Mouse (Mus musculus) forebrain, embryonic 16.5 days (tissue): ENCODE data around the gene Krt39. TPM values are rescaled to one million over a fixed set of nuclear protein-coding genes. Genes with fewer than 3 reads are reported as not detected.

Experiments used
- polyA plus RNA-seq: library from polyadenylated mRNA; unstranded; fragments of >200 nt; fragmentation: Nextera tagmentation; extraction: Ambion mirVana; gene quantifications from 2 replicates; pipeline ENCODE4 v1.2.1, GENCODE M21; 2015

Gene Krt39
- polyA plus RNA-seq, 1 experiment from 2014 or later = not detected

Other genes starting within 250 kb of the Krt39 start
- gene Krt24, start 236.1 kb downstream of the Krt39 start, polyA plus RNA-seq = 0.18 TPM in 1 of 2 replicates, not detected in the other
- gene Krt25, start 198.4 kb downstream of the Krt39 start, polyA plus RNA-seq = not detected in 2 replicates
- 0.08 TPM in 1 of 2 replicates, not detected in the other for gene Krt26, start 183.4 kb downstream of the Krt39 start, polyA plus RNA-seq
- gene Krt27, start 170.2 kb downstream of the Krt39 start, polyA plus RNA-seq = not detected in 2 replicates
- gene Krt28, start 146.4 kb downstream of the Krt39 start, polyA plus RNA-seq = not detected in 2 replicates
- 24.1 and 25.3 TPM in 2 replicates for gene Krt10, start 132.0 kb downstream of the Krt39 start, polyA plus RNA-seq
- gene Krt12, start 99.1 kb downstream of the Krt39 start, polyA plus RNA-seq = 0.18 and 0.24 TPM in 2 replicates
- not detected in 2 replicates for gene Krt20, start 83.2 kb downstream of the Krt39 start, polyA plus RNA-seq
- gene Krt23, start 28.2 kb downstream of the Krt39 start, polyA plus RNA-seq = 0.15 TPM in 1 of 2 replicates, not detected in the other
- gene Krt40, start 21.8 kb upstream of the Krt39 start, polyA plus RNA-seq = not detected in 2 replicates
- gene Krtap3-3, start 29.5 kb upstream of the Krt39 start, polyA plus RNA-seq = not detected in 2 replicates
- not detected in 2 replicates for gene Krtap3-2, start 35.5 kb upstream of the Krt39 start, polyA plus RNA-seq
- not detected in 2 replicates for gene Gm11939, start 38.1 kb upstream of the Krt39 start, polyA plus RNA-seq
- not detected in 2 replicates for gene Krtap3-1, start 45.3 kb upstream of the Krt39 start, polyA plus RNA-seq
- not detected in 2 replicates for gene Krtap1-5, start 59.7 kb upstream of the Krt39 start, polyA plus RNA-seq
- gene Krtap1-4, start 62.3 kb upstream of the Krt39 start, polyA plus RNA-seq = not detected in 2 replicates
- gene Krtap1-3, start 70.0 kb upstream of the Krt39 start, polyA plus RNA-seq = not detected in 2 replicates
- gene Krtap9-3, start 76.8 kb upstream of the Krt39 start, polyA plus RNA-seq = not detected in 2 replicates
- not detected in 2 replicates for gene Gm11938, start 82.0 kb upstream of the Krt39 start, polyA plus RNA-seq
- not detected in 2 replicates for gene Gm11937, start 88.9 kb upstream of the Krt39 start, polyA plus RNA-seq
- not detected in 2 replicates for gene Krtap2-4, start 93.5 kb upstream of the Krt39 start, polyA plus RNA-seq
- gene Gm11562, start 99.1 kb upstream of the Krt39 start, polyA plus RNA-seq = not detected in 2 replicates
- not detected in 2 replicates for gene Krtap4-1, start 106.9 kb upstream of the Krt39 start, polyA plus RNA-seq
- not detected in 2 replicates for gene Krtap4-2, start 113.7 kb upstream of the Krt39 start, polyA plus RNA-seq
- not detected in 2 replicates for gene Krtap4-7, start 122.8 kb upstream of the Krt39 start, polyA plus RNA-seq
- not detected in 2 replicates for gene Gm11555, start 128.9 kb upstream of the Krt39 start, polyA plus RNA-seq
- gene Gm11563, start 137.6 kb upstream of the Krt39 start, polyA plus RNA-seq = not detected in 2 replicates
- not detected in 2 replicates for gene Krtap4-6, start 144.6 kb upstream of the Krt39 start, polyA plus RNA-seq
- gene Gm14190, start 169.4 kb upstream of the Krt39 start, polyA plus RNA-seq = not detected in 2 replicates
- gene Gm14180, start 213.0 kb upstream of the Krt39 start, polyA plus RNA-seq = not detected in 2 replicates